In genomic region chr5:142036536-142036935, GRCm38 (mm10) we compare ENCODE assay signal across 27 mouse cellular contexts.
DNase-seq lines count a peak whose midpoint lies in the region; ATAC-seq and TF ChIP-seq lines count a peak whose summit lies in the region.
"Had no signal": no experiment of that assay in that cellular context is flagged by ENCODE, and none has a peak within 500 bp of the region (broad histone marks: within the 10 kb centered on the region; RNA-seq: fewer than 3 reads in every experiment).

No protein-coding gene starts in this region.

- TF ChIP-seq CTCF in midbrain, postnatal 0 days (IDR thresholded peaks at IDR 0.05), result no peak

- 67% methylated on average over 9 of the region's 9 CpGs for WGBS in midbrain, postnatal 0 days
- 92% methylated on average over 9 of the region's 9 CpGs for WGBS in midbrain, embryonic 10.5 days

- no peak overlapping the region for H3K9ac ChIP-seq in midbrain, postnatal 0 days (replicated peaks; ENCODE audit: low read length, poor library complexity, severe bottlenecking)
- H3K9ac ChIP-seq: embryonic facial prominence, embryonic 12.5 days; heart, embryonic 13.5 days; limb, embryonic 15.5 days; liver, embryonic 14.5 days; midbrain, embryonic 15.5 days; neural tube, embryonic 13.5 days had no signal

- no peak overlapping the region for H3K27ac ChIP-seq in midbrain, postnatal 0 days (ENCODE audit: low read depth, low read length)
- H3K27ac ChIP-seq in midbrain, embryonic 10.5 days (replicated peaks), result no peak overlapping the region
- H3K27ac ChIP-seq: embryonic facial prominence, embryonic 12.5 days; heart, embryonic 13.5 days; layer of hippocampus, adult 2 months; limb, embryonic 15.5 days; liver, embryonic 14.5 days; midbrain, embryonic 15.5 days; neural tube, embryonic 13.5 days had no signal

- no peak overlapping the region for H3K4me3 ChIP-seq in midbrain, postnatal 0 days (ENCODE audit: low read depth, low read length)
- no peak overlapping the region for H3K4me3 ChIP-seq in midbrain, embryonic 10.5 days
- H3K4me3 ChIP-seq: embryonic facial prominence, embryonic 12.5 days; heart, embryonic 13.5 days; layer of hippocampus, adult 2 months; limb, embryonic 15.5 days; midbrain, embryonic 15.5 days; myocyte; neural tube, embryonic 13.5 days had no signal

- H3K27me3 ChIP-seq in midbrain, postnatal 0 days (ENCODE audit: insufficient read depth, low read length), result no peaks in the 10 kb centered on the region
- H3K27me3 ChIP-seq in midbrain, embryonic 10.5 days (ENCODE audit: low read depth, poor library complexity, severe bottlenecking), result no peaks in the 10 kb centered on the region
- H3K27me3 ChIP-seq: embryonic facial prominence, embryonic 12.5 days; heart, embryonic 13.5 days; limb, embryonic 15.5 days; midbrain, embryonic 15.5 days; neural tube, embryonic 13.5 days had no signal

- no peak for ATAC-seq in frontal cortex, adult (ENCODE audit: low TSS enrichment)
- ATAC-seq in midbrain, postnatal 0 days (ENCODE audit: low FRiP score), result no peak
- ATAC-seq: CD4-positive, CD25-positive, alpha-beta regulatory T cell, adult 4 months; midbrain, embryonic 15.5 days had no signal

- H3K4me1 ChIP-seq in midbrain, postnatal 0 days (ENCODE audit: insufficient read depth, low read length), result no peaks in the 10 kb centered on the region
- H3K4me1 ChIP-seq in midbrain, embryonic 10.5 days, result no peaks in the 10 kb centered on the region
- H3K4me1 ChIP-seq: embryonic facial prominence, embryonic 12.5 days; heart, embryonic 13.5 days; midbrain, embryonic 15.5 days had no signal

- 0 out of 2 replicates have a peak, but pooled peaks cover 2% of the 10 kb centered on the region for H3K36me3 ChIP-seq in midbrain, postnatal 0 days (ENCODE audit: insufficient read depth, low read length)
- H3K36me3 ChIP-seq in midbrain, embryonic 10.5 days, result no peaks in the 10 kb centered on the region
- H3K36me3 ChIP-seq: embryonic facial prominence, embryonic 12.5 days; limb, embryonic 15.5 days; midbrain, embryonic 15.5 days had no signal

- DNase-seq in frontal cortex, postnatal 36 days (ENCODE audit: low spot score in 2 of 2), result peak; percentile 9
- peak; percentile 10 to 16 for DNase-seq in layer of hippocampus, postnatal 10 days (ENCODE audit: low spot score in 2 of 2)
- DNase-seq in layer of hippocampus, postnatal 25 days (ENCODE audit: extremely low spot score in 1 of 2, low spot score in 1 of 2), result no peak
- peak; percentile 41 for DNase-seq in midbrain, postnatal 0 days (ENCODE audit: low spot score)
- no peak for DNase-seq in midbrain, embryonic 10.5 days (ENCODE audit: low spot score)
- peak; percentile 12 for DNase-seq in right cerebral cortex, postnatal 4 days
- DNase-seq in adrenal gland, adult 2 months, result no peak
- DNase-seq: cerebellum, adult 18-20 months; cerebellum, postnatal 14 days; gastrocnemius, postnatal 14 days; heart, adult 18-20 months; heart, postnatal 14 days; kidney, adult 11 months; lung, postnatal 4 days; retina, postnatal 1 day; thymus, adult 18-20 months; thymus, postnatal 36 days had no signal

- H3K9me3 ChIP-seq in midbrain, postnatal 0 days (ENCODE audit: low read length), result no peaks in the 10 kb centered on the region
- H3K9me3 ChIP-seq in midbrain, embryonic 10.5 days (replicated peaks), result no peaks in the 10 kb centered on the region
- H3K9me3 ChIP-seq: embryonic facial prominence, embryonic 12.5 days; heart, embryonic 13.5 days; limb, embryonic 15.5 days; midbrain, embryonic 15.5 days; neural tube, embryonic 13.5 days had no signal

- no peak overlapping the region for H3K4me2 ChIP-seq in midbrain, postnatal 0 days (ENCODE audit: low read depth, low read length, poor library complexity, severe bottlenecking)
- H3K4me2 ChIP-seq: embryonic facial prominence, embryonic 12.5 days; heart, embryonic 13.5 days; limb, embryonic 15.5 days; midbrain, embryonic 15.5 days; neural tube, embryonic 13.5 days had no signal

Comparison
In these comparisons a context has a peak if more than half of its experiments do, and no peak if none do; other contexts are left out.
1. DNase-seq: peak in frontal cortex, postnatal 36 days (2 of 2), layer of hippocampus, postnatal 10 days (2 of 2), midbrain, postnatal 0 days (single experiment) and right cerebral cortex, postnatal 4 days (single experiment); none in layer of hippocampus, postnatal 25 days (0 of 2), midbrain, embryonic 10.5 days (single experiment) and adrenal gland, adult 2 months (single experiment).